Comparison of ENCODE assay signal across 20 mouse cellular contexts in the genomic region with DNA sequence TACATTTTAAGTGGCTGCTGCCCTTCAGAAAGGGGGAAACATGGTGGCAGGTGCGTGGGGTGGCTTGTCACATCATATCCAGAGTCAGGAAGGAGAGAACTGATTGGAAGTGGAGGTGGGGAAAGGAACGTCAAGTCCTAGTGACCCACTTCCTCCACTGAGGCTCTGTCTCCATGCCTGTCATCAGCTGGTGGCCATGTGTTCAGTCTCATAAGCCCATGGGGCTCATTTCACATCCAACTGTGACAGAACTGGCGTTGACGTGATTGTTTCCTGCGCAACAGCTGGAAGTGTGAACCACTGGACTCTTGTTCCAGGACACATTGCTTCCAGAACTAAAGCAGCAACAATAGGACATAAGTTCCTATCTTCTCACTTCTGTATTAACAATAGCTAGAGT. TPM values are rescaled to one million over a fixed set of nuclear protein-coding genes. Genes with fewer than 3 reads are reported as not detected.
DNase-seq lines count a peak whose midpoint lies in the region.
"Had no signal": no experiment of that assay in that cellular context is flagged by ENCODE, and none has a peak within 500 bp of the region (broad histone marks: within the 10 kb centered on the region; RNA-seq: fewer than 3 reads in every experiment).

No protein-coding gene starts in this region.

- H3K4me3 ChIP-seq in heart, embryonic 10.5 days, result no peak overlapping the region
- H3K4me3 ChIP-seq in limb, embryonic 10.5 days, result no peak overlapping the region
- H3K4me3 ChIP-seq: embryonic facial prominence, embryonic 13.5 days; erythroblast, embryonic 14.5 days; lung, embryonic 15.5 days; midbrain, embryonic 10.5 days; midbrain, embryonic 15.5 days; stomach, embryonic 15.5 days had no signal

- H3K27ac ChIP-seq in heart, embryonic 10.5 days, result no peak overlapping the region
- no peak overlapping the region for H3K27ac ChIP-seq in limb, embryonic 10.5 days
- H3K27ac ChIP-seq: embryonic facial prominence, embryonic 13.5 days; hindbrain, embryonic 14.5 days; lung, embryonic 15.5 days; midbrain, embryonic 10.5 days; midbrain, embryonic 15.5 days; stomach, embryonic 15.5 days had no signal

- 0 out of 2 replicates have a peak, but pooled peaks cover 5% of the 10 kb centered on the region for H3K4me1 ChIP-seq in heart, embryonic 10.5 days
- peaks cover 8% of the 10 kb centered on the region for H3K4me1 ChIP-seq in limb, embryonic 10.5 days
- H3K4me1 ChIP-seq: embryonic facial prominence, embryonic 13.5 days; lung, embryonic 15.5 days; midbrain, embryonic 10.5 days; midbrain, embryonic 15.5 days; stomach, embryonic 15.5 days had no signal

- intact Hi-C loops in heart, postnatal 10 days (cut with DNase I), result no loop called here
- intact Hi-C loops in heart, postnatal 36 days (cut with DNase I), result no loop called here

- H3K9me3 ChIP-seq in heart, embryonic 10.5 days, result no peaks in the 10 kb centered on the region
- H3K9me3 ChIP-seq in limb, embryonic 10.5 days (replicated peaks), result no peaks in the 10 kb centered on the region
- H3K9me3 ChIP-seq: embryonic facial prominence, embryonic 13.5 days; lung, embryonic 15.5 days; midbrain, embryonic 10.5 days; midbrain, embryonic 15.5 days; stomach, embryonic 15.5 days had no signal

- H3K36me3 ChIP-seq in heart, embryonic 10.5 days, result no peaks in the 10 kb centered on the region
- H3K36me3 ChIP-seq in limb, embryonic 10.5 days, result no peaks in the 10 kb centered on the region
- H3K36me3 ChIP-seq: embryonic facial prominence, embryonic 13.5 days; lung, embryonic 15.5 days; midbrain, embryonic 10.5 days; midbrain, embryonic 15.5 days; stomach, embryonic 15.5 days had no signal

- peak; percentile 84 for DNase-seq in heart, embryonic 10.5 days (ENCODE audit: low spot score)
- DNase-seq in heart, adult 9 months (ENCODE audit: low spot score in 2 of 2), result no peak
- peak; percentile 45 to 51 for DNase-seq in heart, postnatal 10 days
- DNase-seq in heart, postnatal 36 days, result no peak
- DNase-seq in limb, embryonic 10.5 days (ENCODE audit: low spot score), result peak; percentile 43
- DNase-seq in layer of hippocampus, adult 9-11 months, result no peak
- DNase-seq: adrenal gland, postnatal 25 days; B cell, adult 2 months; cerebellum, adult 11-12 months; cerebellum, adult 9-11 months; kidney, postnatal 25 days; left cerebral cortex, postnatal 4 days; right cerebral cortex, postnatal 25 days had no signal

- H3K27me3 ChIP-seq in heart, embryonic 10.5 days (ENCODE audit: insufficient read depth, poor library complexity, severe bottlenecking), result peaks cover 27% of the 10 kb centered on the region; the same call in 1 of the 2 replicates
- peaks cover 14% of the 10 kb centered on the region for H3K27me3 ChIP-seq in limb, embryonic 10.5 days (ENCODE audit: low read depth, poor library complexity, severe bottlenecking)
- H3K27me3 ChIP-seq: lung, embryonic 15.5 days; midbrain, embryonic 15.5 days; stomach, embryonic 15.5 days had no signal

- WGBS in heart, embryonic 10.5 days, result 29% methylated on average over 5 of the region's 5 CpGs
- WGBS in limb, embryonic 10.5 days, result 53% methylated on average over 5 of the region's 5 CpGs

RNA-seq across cellular contexts. Expression of a gene that starts 40.1 kb away (rescaled TPM):
- 2.1 and 2.2 TPM in 2 replicates for polyA plus RNA-seq in heart, embryonic 10.5 days (2016; fragmentation: Nextera tagmentation; extraction: Ambion mirVana)
- 1 to 10 TPM in 1 of 2 experiments, under 1 TPM in 1; 0.91 to 1.4 TPM for total RNA-seq in heart, postnatal 10 days (2021)
- under 1 TPM; 0.31 to 0.70 TPM for total RNA-seq in heart, postnatal 36 days (2021)
- polyA plus RNA-seq in limb, embryonic 10.5 days (2016; fragmentation: Nextera tagmentation; extraction: Ambion mirVana), result 0.95 and 1.1 TPM in 2 replicates
- polyA plus RNA-seq: erythroblast, embryonic 14.5 days had no signal

Comparison
In these comparisons a context has a peak if more than half of its experiments do, and no peak if none do; other contexts are left out.
1. DNase-seq: peak in heart, embryonic 10.5 days (single experiment), heart, postnatal 10 days (2 of 2) and limb, embryonic 10.5 days (single experiment); none in heart, adult 9 months (0 of 2), heart, postnatal 36 days (0 of 2) and layer of hippocampus, adult 9-11 months (single experiment).